Mouse (Mus musculus) thymus, adult 18-20 months (tissue): ENCODE data around the gene Zfp169.

Experiments used
- DNase-seq, 2 experiments: peaks; one replicate each; pipeline ENCODE4 v3.0.0; 2022; ENCODE audit warnings: mixed read lengths in 2 of 2

Gene Zfp169

DNA sequence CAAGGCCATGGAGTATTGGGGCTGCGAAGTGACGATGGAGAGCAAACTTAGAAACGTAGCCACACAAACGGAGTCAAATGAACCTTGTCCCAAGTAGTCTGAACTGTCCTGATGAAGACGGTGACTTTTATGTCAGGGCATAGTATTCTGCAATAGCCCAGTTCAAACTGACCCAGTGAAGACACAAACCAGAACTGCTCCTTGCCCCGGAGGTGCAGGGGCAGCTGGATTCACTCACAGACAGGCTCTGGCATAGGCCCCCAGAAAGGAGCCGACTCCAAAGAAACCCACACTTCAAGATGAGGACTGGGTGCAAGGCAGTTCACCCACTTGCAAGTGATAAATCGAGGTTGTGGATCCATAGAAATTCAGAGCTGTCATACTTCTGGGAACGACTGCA lies 4.6 kb downstream of the Zfp169 start:
- DNase-seq: no peak

DNA sequence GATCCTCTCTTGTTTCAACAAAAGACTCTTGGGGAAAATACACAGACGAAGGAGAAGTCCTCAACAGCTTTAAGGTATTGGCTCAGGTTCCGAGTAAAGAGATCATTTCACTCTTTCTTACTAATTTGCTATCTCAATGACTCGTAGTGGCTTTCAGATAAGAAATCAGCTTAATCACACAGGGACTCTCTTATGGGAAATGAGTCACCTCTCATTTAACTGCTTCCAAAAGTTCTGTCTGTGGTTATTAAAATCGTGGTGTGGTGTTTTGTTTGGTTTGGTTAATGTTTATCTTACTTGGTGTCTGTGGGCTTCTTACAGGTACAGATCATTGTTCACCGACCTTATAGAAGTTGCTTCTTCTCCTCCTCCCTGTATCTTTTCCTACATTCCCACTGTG lies 10.8 kb downstream of the Zfp169 start:
- DNase-seq: no peak

DNA sequence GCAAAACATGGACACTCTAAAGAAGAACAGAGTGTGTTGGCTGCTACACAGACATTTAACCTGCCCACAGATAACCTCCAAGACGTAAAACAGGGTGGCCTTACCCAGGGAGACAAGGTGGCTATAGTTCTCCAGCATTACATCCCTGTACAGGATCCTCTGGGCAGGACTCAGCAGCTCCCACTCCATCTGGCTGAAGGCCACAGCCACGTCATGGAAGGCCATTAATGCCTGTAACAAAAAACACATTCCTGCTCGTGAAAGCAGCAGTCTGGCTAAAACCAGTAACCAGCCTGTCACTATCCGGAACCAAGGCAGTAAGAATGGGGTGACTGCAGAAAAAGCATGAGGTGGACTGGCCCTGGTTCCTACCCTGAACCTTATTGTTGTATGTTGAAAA lies 14.6 kb downstream of the Zfp169 start:
- DNase-seq: no peak

DNA sequence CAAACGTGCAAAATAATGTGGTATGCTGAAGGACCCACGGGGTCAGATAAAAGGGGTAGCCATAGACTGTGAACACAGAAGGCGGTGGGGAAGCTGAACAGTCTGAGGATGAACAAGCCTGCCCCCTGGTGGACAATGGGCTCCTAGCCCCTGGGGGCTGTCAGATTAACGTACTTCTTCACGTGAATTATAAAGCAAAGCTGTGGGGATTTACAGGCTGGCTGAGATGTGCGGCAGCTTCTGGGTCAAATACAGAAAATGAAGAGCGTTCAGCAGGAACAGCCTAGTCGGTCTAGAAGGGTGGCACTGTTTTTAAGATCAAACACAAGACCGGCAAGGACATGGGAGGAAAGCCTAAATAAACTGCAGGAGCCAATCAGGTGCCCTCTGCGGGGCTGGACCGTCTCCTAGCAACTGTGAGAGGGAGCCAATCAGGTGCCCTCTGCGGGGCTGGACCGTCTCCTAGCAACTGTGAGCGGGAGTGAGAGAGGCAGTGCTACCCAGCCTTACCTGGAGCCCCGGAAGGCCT lies 15.5 kb downstream of the Zfp169 start:
- DNase-seq: no peak

DNA sequence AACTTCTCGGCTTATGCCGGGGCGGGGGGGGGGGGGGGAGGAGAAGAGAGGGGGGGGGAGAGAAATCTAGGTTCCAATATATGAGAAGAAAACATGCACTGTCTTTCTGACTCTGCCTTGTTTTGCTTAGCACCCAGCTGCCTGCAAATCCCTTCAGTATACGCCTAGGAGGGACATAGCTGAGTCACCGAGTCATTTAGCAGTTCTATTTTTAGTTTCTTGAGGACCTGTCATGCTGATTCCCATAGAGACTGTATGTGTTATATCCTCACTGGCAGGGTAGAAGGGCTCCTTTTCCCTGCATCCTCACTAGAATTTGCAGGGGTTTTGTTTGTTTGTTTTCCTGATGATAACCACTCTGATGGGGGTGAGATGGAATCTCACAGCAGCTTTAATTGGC lies 20.1 kb downstream of the Zfp169 start:
- DNase-seq: no peak

DNA sequence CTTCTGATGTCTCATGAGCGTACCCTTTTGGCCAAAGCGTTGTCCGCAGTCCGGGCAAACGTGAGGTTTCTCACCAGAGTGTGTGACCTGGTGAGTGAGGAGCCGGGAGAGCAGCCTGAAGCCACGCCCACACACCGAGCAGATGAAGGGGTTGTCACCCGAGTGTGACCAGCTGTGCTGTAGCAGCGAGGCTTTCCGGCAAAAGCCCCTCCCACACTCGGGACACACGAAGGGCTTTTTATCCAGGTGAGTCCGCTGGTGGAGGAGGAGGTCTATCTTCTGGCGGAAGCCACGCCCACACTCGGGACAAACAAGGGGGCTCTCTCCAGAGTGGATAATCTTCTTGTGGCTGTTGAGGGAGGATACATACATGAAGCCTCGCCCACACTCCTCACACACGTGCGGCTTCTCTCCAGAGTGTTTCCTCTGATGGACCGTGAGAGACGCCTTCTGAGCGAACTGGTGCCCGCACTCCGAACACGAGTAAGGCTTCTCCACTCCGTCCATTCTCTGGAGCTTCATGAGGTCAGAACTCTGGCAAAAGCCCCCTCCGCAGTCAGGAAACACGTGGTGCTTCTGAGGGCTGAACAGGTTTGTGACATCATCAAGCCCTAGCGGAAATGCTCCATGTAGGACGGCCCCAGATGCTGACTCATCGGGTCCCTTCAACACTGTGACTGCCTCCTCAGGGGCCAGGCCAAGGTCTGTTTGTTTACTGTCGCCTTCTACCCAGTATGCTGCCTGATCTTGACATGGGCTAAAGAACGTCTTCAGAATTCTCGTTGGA lies 22.7 kb downstream of the Zfp169 start:
- no peak for DNase-seq

DNA sequence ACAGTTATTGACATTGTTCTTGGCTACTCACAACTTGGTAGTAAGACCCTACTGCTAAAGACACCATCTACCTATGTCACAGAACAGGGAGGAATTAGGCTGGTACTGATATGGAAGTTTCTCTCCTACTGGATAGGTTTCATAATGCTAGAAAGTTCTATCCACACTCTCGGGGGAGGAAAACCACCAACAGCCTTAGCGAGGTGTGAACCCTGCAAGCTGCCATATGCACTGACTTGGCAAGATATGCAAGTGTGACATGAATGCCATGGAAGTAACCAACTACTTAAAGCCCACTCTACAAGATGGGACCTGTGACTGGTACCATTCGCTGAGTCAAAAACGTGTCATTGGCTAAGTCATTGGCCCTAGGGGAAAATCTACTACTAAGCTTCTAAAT lies 29.6 kb downstream of the Zfp169 start:
- no peak for DNase-seq

DNA sequence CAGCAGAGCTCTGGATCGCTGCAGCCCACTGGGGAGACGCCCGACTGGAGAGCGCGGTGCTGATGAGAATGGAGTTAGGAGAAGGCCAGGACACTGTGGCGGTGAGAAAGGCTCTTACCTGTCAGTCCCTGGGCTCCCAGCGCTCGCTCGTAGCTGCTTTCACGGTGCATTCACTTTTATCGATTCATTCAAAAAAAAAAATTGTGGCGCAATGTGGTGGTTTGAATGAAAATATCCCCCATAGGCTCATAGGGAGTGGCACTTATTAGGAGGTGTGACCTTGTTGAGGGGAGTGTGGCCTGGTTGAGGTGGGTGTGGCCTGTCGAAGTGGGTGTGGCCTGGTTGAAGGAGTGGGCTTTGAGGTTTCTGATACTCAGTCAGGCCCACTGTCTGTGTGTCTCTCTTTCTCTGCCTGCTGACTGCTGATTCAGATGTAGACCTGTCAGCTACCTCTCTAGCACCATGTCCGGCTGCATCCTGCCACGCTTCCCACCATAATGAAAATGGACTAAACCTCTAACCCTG lies 44.5 kb downstream of the Zfp169 start:
- no peak for DNase-seq

DNA sequence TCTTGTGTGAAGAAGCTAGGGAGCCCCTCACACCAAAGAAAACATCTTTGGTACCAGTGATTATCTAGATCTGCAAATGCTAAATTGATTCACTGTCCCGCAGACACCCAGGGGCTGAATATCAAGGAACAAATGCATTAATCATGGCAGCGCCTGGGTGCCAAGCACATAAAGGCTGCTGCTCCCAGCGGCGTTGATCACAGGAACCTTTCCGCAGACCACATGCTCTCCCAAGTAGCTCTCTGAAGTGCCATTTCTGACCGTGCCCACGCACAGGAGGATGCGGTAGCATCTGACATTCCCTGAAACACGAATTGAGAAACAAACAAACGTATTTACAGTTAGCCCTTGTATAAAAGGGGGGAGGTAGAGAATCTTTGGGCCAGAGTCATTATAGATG lies 47.1 kb downstream of the Zfp169 start:
- no peak for DNase-seq

DNA sequence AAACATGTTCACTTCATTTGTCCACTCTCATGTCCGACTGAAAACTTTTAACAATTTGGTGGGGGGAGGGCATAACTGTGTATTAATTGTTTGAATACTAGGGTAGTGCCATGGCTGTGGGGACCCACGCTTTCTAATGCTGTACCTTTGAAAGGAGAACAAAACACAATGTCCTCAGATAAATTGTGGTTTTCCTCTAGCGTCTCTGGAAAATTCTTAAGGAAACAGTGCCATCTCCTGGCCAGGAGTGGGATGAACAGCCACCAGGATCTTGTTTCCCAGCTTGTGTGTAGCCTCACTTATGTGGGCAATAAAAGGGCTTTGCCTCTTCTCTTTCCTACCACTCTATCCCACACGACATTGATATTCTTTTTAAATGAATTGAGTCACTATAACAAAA lies 49.1 kb downstream of the Zfp169 start:
- no peak for DNase-seq

DNA sequence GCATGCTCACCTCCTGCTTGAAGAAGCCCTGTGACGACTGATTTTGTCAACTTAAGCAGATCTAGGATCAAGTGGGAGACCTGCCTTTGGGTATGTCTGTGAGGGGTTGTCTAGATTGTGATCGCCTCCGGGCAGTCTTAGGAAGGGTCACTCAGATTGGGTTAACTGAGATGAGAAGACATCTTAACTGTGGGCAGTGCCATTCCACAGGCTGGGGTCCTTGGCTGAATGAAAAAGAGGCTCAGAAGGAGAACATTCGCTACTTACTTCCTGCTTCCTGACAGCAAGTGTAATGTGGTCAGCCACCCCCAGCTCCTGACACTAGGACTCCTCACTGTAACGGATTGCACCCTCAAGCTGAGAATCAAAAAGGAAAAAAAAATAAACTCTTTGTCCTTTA lies 54.0 kb downstream of the Zfp169 start:
- no peak for DNase-seq

DNA sequence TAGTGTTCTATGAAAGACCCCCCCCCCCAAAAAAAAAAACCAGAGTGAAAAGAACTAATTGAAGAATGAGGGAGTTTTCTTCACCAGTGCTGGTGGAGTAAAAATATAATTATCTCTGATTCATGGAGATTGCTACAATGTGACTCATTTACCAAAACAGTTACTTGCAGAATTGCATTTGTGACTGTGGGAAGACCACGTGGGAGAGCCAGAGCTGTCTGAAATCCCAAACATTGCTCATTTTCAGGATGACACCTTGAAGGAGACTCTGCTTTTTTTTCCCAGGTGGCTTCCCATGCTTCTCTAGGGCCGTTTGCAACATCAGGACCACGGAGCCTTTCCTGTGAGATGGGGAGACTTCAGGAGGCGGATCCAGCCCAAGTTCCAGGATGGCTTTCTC lies 65.1 kb downstream of the Zfp169 start:
- DNase-seq: no peak

DNA sequence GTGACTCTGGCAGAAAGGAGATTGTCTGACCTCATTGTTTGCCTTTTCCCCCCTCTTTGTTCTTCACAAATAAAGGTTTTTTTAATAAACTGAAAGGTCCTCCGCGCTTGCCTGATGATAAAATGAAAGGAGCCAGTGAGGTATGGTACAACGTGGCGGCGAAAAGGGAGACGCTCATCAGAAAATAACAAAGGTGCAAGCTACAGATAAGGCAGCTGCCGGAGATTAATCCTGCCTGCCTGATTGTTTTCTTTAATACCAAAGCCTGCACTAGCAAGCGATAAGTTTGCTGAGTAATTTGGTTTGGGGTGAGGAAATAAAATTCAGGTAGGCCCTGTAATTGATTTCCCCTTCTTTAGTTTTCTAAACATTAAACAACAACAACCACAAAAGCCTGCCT lies 69.3 kb downstream of the Zfp169 start:
- no peak for DNase-seq

DNA sequence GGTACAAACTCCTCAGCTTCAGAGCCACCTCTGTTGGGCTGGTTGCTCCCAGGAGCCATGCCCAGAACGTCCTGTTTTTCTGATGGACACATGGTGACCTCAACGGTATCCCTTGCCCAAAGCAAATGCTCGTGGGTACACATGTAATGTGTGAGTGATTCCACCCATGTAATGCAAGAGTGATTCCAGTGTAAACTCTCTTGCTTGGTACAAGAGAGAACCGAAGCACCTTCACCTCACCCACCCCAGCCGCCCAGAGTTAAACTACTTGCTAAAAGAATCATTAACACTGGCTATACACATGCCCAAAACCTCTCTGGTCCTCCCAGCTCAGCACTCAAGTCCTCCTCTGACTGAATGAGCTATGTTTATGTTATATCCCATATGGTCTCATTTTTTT lies 74.9 kb downstream of the Zfp169 start:
- no peak for DNase-seq
